Mouse (Mus musculus) CD4-positive, CD25-positive, alpha-beta regulatory T cell, adult 4 months (primary cell): ENCODE results near the gene Rasal3. TPM values are rescaled to one million over a fixed set of nuclear protein-coding genes. Genes with fewer than 3 reads are reported as not detected.

Experiments
- ATAC-seq: one replicate; pipeline ENCODE4 v1.8.0; 2017
- polyA plus RNA-seq, 2 experiments: library from polyadenylated mRNA; unstranded; fragments of 100-300 nt; shearing (Covaris generic); gene quantifications; one replicate each; pipeline ENCODE4 v1.2.1; 2017

Gene Rasal3
- polyA plus RNA-seq, 2 experiments from 2014 or later, result 91.5 to 117 TPM

DNA sequence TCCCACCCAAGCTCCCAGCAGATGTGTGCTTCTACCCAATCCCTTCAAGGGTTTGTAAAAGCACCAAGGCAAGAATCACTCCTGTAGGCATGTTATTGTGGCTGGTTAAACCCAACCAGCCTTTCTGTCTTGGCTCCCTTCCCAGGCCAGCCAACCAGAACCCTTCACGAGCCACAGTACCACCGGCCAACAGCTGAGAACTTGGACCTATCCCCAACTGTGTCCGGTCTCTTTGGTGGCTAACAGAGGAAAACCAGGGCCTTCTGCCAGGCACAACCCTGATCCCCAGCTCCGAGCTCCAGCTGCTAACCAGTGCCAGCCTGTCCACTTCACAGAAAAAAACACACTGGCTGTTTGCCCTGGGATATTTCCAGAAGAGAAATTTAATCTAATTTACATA, 49.7 kb downstream of the Rasal3 start:
- no peak for ATAC-seq

GRCm38 (mm10) chr17:32351726-32352125, 51.7 kb downstream of the Rasal3 start:
- ATAC-seq, result no peak

- no peak for ATAC-seq
Observed at GRCm38 (mm10) chr17:32351269-32351668, 52.1 kb downstream of the Rasal3 start.

GRCm38 (mm10) chr17:32350382-32350983, 52.9 kb downstream of the Rasal3 start, which contains the start of gene Akap8l:
Gene Akap8l, minus strand, starts transcription at chr17:32350607.
- ATAC-seq, result peak; percentile 98

DNA sequence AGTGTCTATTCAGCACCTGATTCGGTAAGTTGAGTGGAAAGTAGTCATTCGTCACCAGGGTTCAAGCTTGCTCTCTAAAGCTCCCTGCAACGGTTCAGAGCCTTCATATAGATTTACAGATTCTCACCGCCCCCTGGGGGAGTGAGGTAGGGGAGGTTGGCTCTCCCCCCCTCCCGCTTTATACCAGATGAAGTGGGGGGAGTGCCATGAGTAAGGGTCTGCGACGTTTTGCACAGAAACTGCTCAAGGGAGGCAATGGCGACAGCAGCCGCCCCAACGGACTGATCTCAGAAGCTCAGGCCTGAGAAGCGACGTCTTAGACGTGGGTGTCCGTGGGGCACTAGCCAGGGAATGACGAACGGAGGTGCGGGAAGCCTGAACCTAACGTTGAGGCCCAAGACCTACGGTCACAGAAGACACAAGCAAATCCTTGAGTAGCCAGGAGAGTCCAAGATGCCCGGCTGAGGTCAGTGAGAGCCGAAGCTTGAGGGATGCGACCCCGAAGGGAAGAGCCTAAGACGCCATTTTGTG, 53.5 kb downstream of the Rasal3 start:
- ATAC-seq, result peak; percentile 1

GRCm38 (mm10) chr17:32349037-32349732, 54.2 kb downstream of the Rasal3 start:
- ATAC-seq, result peak; percentile 42

DNA sequence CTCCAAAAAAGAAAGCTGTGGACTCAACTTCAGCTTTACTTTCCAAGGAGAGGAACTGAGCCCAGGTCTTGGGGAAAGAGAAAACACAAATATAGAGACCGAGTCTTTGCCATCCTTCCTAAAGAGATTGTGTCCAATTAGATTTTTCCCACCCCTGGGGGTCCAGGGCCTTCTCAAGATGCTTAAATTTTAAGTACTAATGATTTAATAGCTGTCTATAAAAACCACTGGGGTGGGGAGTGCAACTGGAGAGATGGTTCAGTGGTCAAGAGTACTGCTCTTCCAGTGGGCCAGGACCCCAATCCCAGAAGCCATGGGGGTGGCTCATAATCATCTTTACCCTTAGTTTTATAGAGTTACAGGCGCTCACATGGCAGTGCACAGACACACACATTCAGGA, 55.0 kb downstream of the Rasal3 start:
- no peak for ATAC-seq

GRCm38 (mm10) chr17:32341102-32341501, 62.3 kb downstream of the Rasal3 start:
- peak; percentile 82 for ATAC-seq

Other genes starting within 250 kb of the Rasal3 start
- gene Notch3, start 236.7 kb downstream of the Rasal3 start, polyA plus RNA-seq, result under 1 TPM in 1 of 2 experiments, not detected in 1; 0.05 TPM
- under 1 TPM in 1 of 2 experiments, not detected in 1; 0.22 TPM for gene Ephx3, start 214.0 kb downstream of the Rasal3 start, polyA plus RNA-seq
- 10 to 100 TPM; 60.5 to 81.2 TPM for gene Brd4, start 118.9 kb downstream of the Rasal3 start, polyA plus RNA-seq
- 100 to 1,000 TPM; 150 to 275 TPM for gene Akap8, start 82.3 kb downstream of the Rasal3 start, polyA plus RNA-seq
- 10 to 100 TPM; 58.1 to 59.3 TPM for gene Akap8l, start 53.0 kb downstream of the Rasal3 start, polyA plus RNA-seq
- 10 to 100 TPM; 11.0 to 14.0 TPM for gene Wiz, start 14.1 kb downstream of the Rasal3 start, polyA plus RNA-seq
- 100 to 1,000 TPM in 1 of 2 experiments, 10 to 100 TPM in 1; 86.6 to 132 TPM for gene Pglyrp2, start 20.6 kb upstream of the Rasal3 start, polyA plus RNA-seq
- gene Cyp4f39, start 49.1 kb upstream of the Rasal3 start, polyA plus RNA-seq, result 1 to 10 TPM in 1 of 2 experiments, under 1 TPM in 1; 0.58 to 1.2 TPM
- gene Cyp4f17, start 102.5 kb upstream of the Rasal3 start, polyA plus RNA-seq, result 10 to 100 TPM; 11.0 to 13.1 TPM
- 10 to 100 TPM in 1 of 2 experiments, 1 to 10 TPM in 1; 7.3 to 21.3 TPM for gene Cyp4f16, start 133.0 kb upstream of the Rasal3 start, polyA plus RNA-seq
- not detected for gene Cyp4f37, start 217.7 kb upstream of the Rasal3 start, polyA plus RNA-seq